Mouse (Mus musculus) cerebellum, postnatal 36 days (tissue): ENCODE data around the gene Tnip2.

Source experiments
- DNase-seq, 2 experiments: peaks; one replicate each; pipeline ENCODE4 v3.0.0; 2021 to 2022; ENCODE audit warnings: mixed read lengths in 2 of 2

Tnip2 gene

GRCm38 (mm10) chr5:34521337-34521736, 7.5 kb upstream of the Tnip2 start:
- no peak for DNase-seq

- DNase-seq = no peak
Measured at GRCm38 (mm10) chr5:34520458-34521209, 6.8 kb upstream of the Tnip2 start.

- no peak for DNase-seq
Measured at GRCm38 (mm10) chr5:34519389-34519910, 5.7 kb upstream of the Tnip2 start.

GRCm38 (mm10) chr5:34517913-34518312, 4.1 kb upstream of the Tnip2 start:
- DNase-seq = peak; percentile 80 to 81

- no peak for DNase-seq
Measured at GRCm38 (mm10) chr5:34515096-34515495, 1.3 kb upstream of the Tnip2 start.

- no peak for DNase-seq
Measured at GRCm38 (mm10) chr5:34514218-34514566, 401 bp upstream of the Tnip2 start.

- no peak for DNase-seq
Measured at GRCm38 (mm10) chr5:34512486-34512885, 1.3 kb downstream of the Tnip2 start.

GRCm38 (mm10) chr5:34502821-34503220, 11.0 kb downstream of the Tnip2 start:
- DNase-seq = no peak

GRCm38 (mm10) chr5:34502411-34502810, 11.4 kb downstream of the Tnip2 start:
- DNase-seq = no peak

GRCm38 (mm10) chr5:34501588-34501987, 12.2 kb downstream of the Tnip2 start:
- DNase-seq = no peak

- no peak for DNase-seq
Measured at GRCm38 (mm10) chr5:34500886-34501285, 12.9 kb downstream of the Tnip2 start.

- no peak for DNase-seq
Measured at GRCm38 (mm10) chr5:34496745-34497144, 17.0 kb downstream of the Tnip2 start.

- DNase-seq = no peak
Measured at GRCm38 (mm10) chr5:34489418-34489787, 24.4 kb downstream of the Tnip2 start.

- DNase-seq = no peak
Measured at GRCm38 (mm10) chr5:34488741-34489417, 24.9 kb downstream of the Tnip2 start.

GRCm38 (mm10) chr5:34487320-34488090, 26.3 kb downstream of the Tnip2 start:
- DNase-seq = no peak

GRCm38 (mm10) chr5:34485731-34486130, 28.1 kb downstream of the Tnip2 start:
- no peak for DNase-seq

- no peak for DNase-seq
Measured at GRCm38 (mm10) chr5:34480926-34481325, 32.9 kb downstream of the Tnip2 start.

GRCm38 (mm10) chr5:34468039-34468775, 45.6 kb downstream of the Tnip2 start:
- no peak for DNase-seq

GRCm38 (mm10) chr5:34466648-34467047, 47.1 kb downstream of the Tnip2 start:
- DNase-seq = no peak

- no peak for DNase-seq
Measured at GRCm38 (mm10) chr5:34466079-34466478, 47.7 kb downstream of the Tnip2 start.

- no peak for DNase-seq
Measured at GRCm38 (mm10) chr5:34461841-34462240, 52.0 kb downstream of the Tnip2 start.

GRCm38 (mm10) chr5:34461294-34461693, 52.5 kb downstream of the Tnip2 start:
- DNase-seq = no peak

- DNase-seq = no peak
Measured at GRCm38 (mm10) chr5:34458994-34459393, 54.8 kb downstream of the Tnip2 start.
